Mouse (Mus musculus) MEL (cell line): ENCODE measurements around the gene Cpm.

Source experiments
- MYC ChIP-seq: IDR thresholded peaks from 2 replicates; pipeline ENCODE4 v1.6.1; 2011; ENCODE audit warnings: low read depth, mild to moderate bottlenecking, low read length, improper control_type of control experiment, moderate library complexity
- POLR2A ChIP-seq, 2 experiments: IDR thresholded peaks; 2 replicates each; pipeline ENCODE4 v1.6.1; 2011 to 2012; ENCODE audit warnings: low read length in 2 of 2, mild to moderate bottlenecking in 2 of 2, control low read depth in 1 of 2, improper control_type of control experiment in 1 of 2, low read depth in 1 of 2, moderate library complexity in 1 of 2; ENCODE audit not compliant: control insufficient read depth in 1 of 2, insufficient read depth in 1 of 2, poor library complexity in 1 of 2

DNA sequence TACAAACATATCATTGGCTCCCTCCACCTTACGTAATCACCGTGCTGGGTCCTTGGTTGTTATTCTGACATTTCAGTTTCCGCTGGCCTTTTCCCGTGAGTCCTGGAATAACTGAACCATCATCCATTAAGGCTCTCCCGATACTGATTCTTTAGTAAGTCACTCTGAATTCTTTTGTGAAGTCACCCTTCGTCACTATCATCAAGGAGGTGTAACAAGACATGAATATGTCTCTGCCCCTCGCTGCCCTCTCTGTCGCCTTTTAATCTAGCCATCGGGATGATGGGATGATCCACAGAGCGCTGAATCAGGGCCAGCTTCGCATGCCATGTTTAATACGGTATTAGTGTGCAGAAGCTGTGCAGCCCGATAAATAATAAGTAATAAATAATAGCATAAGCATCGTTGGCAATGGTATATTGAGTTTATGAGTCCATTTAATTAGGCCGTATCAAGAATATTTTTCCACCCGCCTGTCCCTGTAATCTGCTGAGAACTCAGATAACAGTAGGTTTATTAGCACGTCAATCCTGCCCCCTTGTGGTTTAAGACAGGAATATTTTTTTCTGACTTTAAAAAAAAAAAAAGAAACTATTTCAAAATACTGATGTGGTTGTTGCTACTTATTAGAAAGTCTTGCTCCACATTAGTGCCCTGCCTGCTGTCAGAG, 47.5 kb downstream of the Cpm start:
- TF ChIP-seq POLR2A (IDR thresholded peaks at IDR 0.05; ENCODE audit: control insufficient read depth in 1 of 2, insufficient read depth in 1 of 2, low read depth in 1 of 2, low read length in 2 of 2, poor library complexity in 1 of 2) = no peak
- no peak for TF ChIP-seq MYC
